Mouse (Mus musculus): ENCODE measurements around the gene Otud7a. TPM values are rescaled to one million over a fixed set of nuclear protein-coding genes. Genes with fewer than 3 reads are reported as not detected.

The Otud7a gene
- total and polyA plus RNA-seq, 3 experiments = not detected

- no peak overlapping the region for H3K27ac ChIP-seq (ENCODE audit: control insufficient read depth, low read depth, low read length)
- DNase-seq (ENCODE audit: low read depth, low spot score) = no peak
- TF ChIP-seq HCFC1 (IDR thresholded peaks at IDR 0.05; ENCODE audit: low read depth, low read length) (no peak), MAZ (IDR thresholded peaks at IDR 0.05; ENCODE audit: low read depth, low read length) (no peak), NRF1 (IDR thresholded peaks at IDR 0.05; ENCODE audit: insufficient read depth, low read depth, low read length, poor library complexity, severe bottlenecking) (no peak), POLR2AphosphoS2 (IDR thresholded peaks at IDR 0.05; ENCODE audit: low read length) (no peak), SMC3 (IDR thresholded peaks at IDR 0.05; ENCODE audit: low read depth, low read length) (no peak), MAX (IDR thresholded peaks at IDR 0.05; ENCODE audit: low read length) (no peak), EP300 (IDR thresholded peaks at IDR 0.05; ENCODE audit: low read depth in 1 of 2, low read length in 2 of 2) (no peak), POLR2A (IDR thresholded peaks at IDR 0.05; ENCODE audit: control insufficient read depth in 1 of 2, insufficient read depth in 1 of 2, low read depth in 1 of 2, low read length in 2 of 2, poor library complexity in 1 of 2) (no peak)
These were observed 147.5 kb downstream of the Otud7a start for GRCm38 (mm10) chr7:63592061-63592460.

GRCm38 (mm10) chr7:63604827-63605226 is 160.3 kb downstream of the Otud7a start:
- Histone ChIP-seq H3K9ac (ENCODE audit: control insufficient read depth, low read depth, low read length, poor library complexity, severe bottlenecking) (no peak overlapping the region), H3K27me3 (ENCODE audit: control insufficient read depth in 1 of 2, insufficient read depth in 2 of 2, low read length in 2 of 2) (no peaks in the 10 kb centered on the region), H3K4me1 (ENCODE audit: control insufficient read depth in 1 of 2, insufficient read depth in 2 of 2, low read length in 2 of 2) (no peaks in the 10 kb centered on the region), H3K27ac (ENCODE audit: control insufficient read depth, low read depth, low read length) (no peak overlapping the region), H3K36me3 (ENCODE audit: control insufficient read depth in 1 of 2, insufficient read depth in 2 of 2, low read length in 2 of 2) (no peaks in the 10 kb centered on the region), H3K4me3 (ENCODE audit: control insufficient read depth in 1 of 2, insufficient read depth in 1 of 2, low read depth in 2 of 2, low read length in 2 of 2) (no peak overlapping the region), H3K9me3 (replicated peaks; ENCODE audit: insufficient read depth, low read length) (no peaks in the 10 kb centered on the region), H3K79me2 (ENCODE audit: control insufficient read depth, insufficient read depth, low read length, poor library complexity) (no peaks in the 10 kb centered on the region)
- TF ChIP-seq ZKSCAN1 (IDR thresholded peaks at IDR 0.05; ENCODE audit: low read depth, low read length) (no peak), MAZ (IDR thresholded peaks at IDR 0.05; ENCODE audit: low read depth, low read length) (no peak), ELF1 (IDR thresholded peaks at IDR 0.05; ENCODE audit: low read depth, low read length) (no peak), KAT2A (conservative IDR thresholded peaks at IDR 0.05; ENCODE audit: low read depth, low read length) (no peak), TAL1 (IDR thresholded peaks at IDR 0.05; ENCODE audit: low read length) (no peak), GABPA (IDR thresholded peaks at IDR 0.05; ENCODE audit: low read depth, low read length) (no peak), SMC3 (IDR thresholded peaks at IDR 0.05; ENCODE audit: low read depth, low read length) (no peak), MXI1 (IDR thresholded peaks at IDR 0.05; ENCODE audit: low read depth, low read length) (no peak), USF2 (IDR thresholded peaks at IDR 0.05; ENCODE audit: borderline replicate concordance in 1 of 2, insufficient read depth in 1 of 2, low read depth in 1 of 2, low read length in 2 of 2) (no peak), MYB (IDR thresholded peaks at IDR 0.05; ENCODE audit: low read depth, low read length) (no peak), TBP (IDR thresholded peaks at IDR 0.05; ENCODE audit: low read depth, low read length) (no peak), GATA1 (IDR thresholded peaks at IDR 0.05; ENCODE audit: low read depth, low read length) (no peak), USF1 (IDR thresholded peaks at IDR 0.05; ENCODE audit: low read depth, low read length) (no peak), BHLHE40 (IDR thresholded peaks at IDR 0.05; ENCODE audit: borderline replicate concordance, low read depth, low read length) (no peak), E2F4 (IDR thresholded peaks at IDR 0.05; ENCODE audit: borderline replicate concordance, low read depth, low read length) (no peak), POLR2AphosphoS5 (IDR thresholded peaks at IDR 0.05; ENCODE audit: borderline replicate concordance, low read depth, low read length) (no peak), HCFC1 (IDR thresholded peaks at IDR 0.05; ENCODE audit: low read depth, low read length) (no peak), MAFK (IDR thresholded peaks at IDR 0.05; ENCODE audit: borderline replicate concordance, low read depth, low read length) (no peak)
- DNase-seq (ENCODE audit: low read depth, low spot score) = no peak

More at GRCm38 (mm10) chr7:63592061-63592460, 147.5 kb downstream of the Otud7a start:
- Histone ChIP-seq H3K36me3 (ENCODE audit: control insufficient read depth in 1 of 2, insufficient read depth in 2 of 2, low read length in 2 of 2) (no peaks in the 10 kb centered on the region), H3K27me3 (ENCODE audit: control insufficient read depth in 1 of 2, insufficient read depth in 2 of 2, low read length in 2 of 2) (no peaks in the 10 kb centered on the region), H3K9ac (ENCODE audit: control insufficient read depth, low read depth, low read length, poor library complexity, severe bottlenecking) (no peak overlapping the region), H3K79me2 (ENCODE audit: control insufficient read depth, insufficient read depth, low read length, poor library complexity) (no peaks in the 10 kb centered on the region), H3K4me1 (ENCODE audit: control insufficient read depth in 1 of 2, insufficient read depth in 2 of 2, low read length in 2 of 2) (no peaks in the 10 kb centered on the region), H3K4me3 (ENCODE audit: control insufficient read depth in 1 of 2, insufficient read depth in 1 of 2, low read depth in 2 of 2, low read length in 2 of 2) (no peak overlapping the region), H3K9me3 (replicated peaks; ENCODE audit: insufficient read depth, low read length) (no peaks in the 10 kb centered on the region)
